Comparison of ENCODE assay signal across 9 mouse cellular contexts in genomic region chr11:120317456-120317855, GRCm38 (mm10). TPM values are rescaled to one million over a fixed set of nuclear protein-coding genes. Genes with fewer than 3 reads are reported as not detected.
DNase-seq lines count a peak whose midpoint lies in the region; ATAC-seq and TF ChIP-seq lines count a peak whose summit lies in the region.
"Had no signal": no experiment of that assay in that cellular context is flagged by ENCODE, and none has a peak within 500 bp of the region (broad histone marks: within the 10 kb centered on the region; RNA-seq: fewer than 3 reads in every experiment).

No protein-coding gene starts in this region.

- DNase-seq in heart, adult 8-10 months (ENCODE audit: low spot score) = no peak
- DNase-seq in kidney, postnatal 0 days (ENCODE audit: low spot score) = no peak
- DNase-seq in midbrain, postnatal 0 days (ENCODE audit: low spot score) = no peak
- no peak for DNase-seq in layer of hippocampus, postnatal 14 days (ENCODE audit: low spot score in 2 of 2)
- no peak for DNase-seq in cerebellum, postnatal 25 days
- no peak for DNase-seq in retina, postnatal 1 day

- no peaks in the 10 kb centered on the region for H3K27me3 ChIP-seq in heart, embryonic 16.5 days (ENCODE audit: control insufficient read depth, insufficient read depth, low read length)
- no peaks in the 10 kb centered on the region for H3K27me3 ChIP-seq in forebrain, embryonic 12.5 days
- H3K27me3 ChIP-seq in kidney, postnatal 0 days (ENCODE audit: insufficient read depth, low read length) = no peaks in the 10 kb centered on the region
- no peaks in the 10 kb centered on the region; the same call in 1 of the 2 replicates for H3K27me3 ChIP-seq in midbrain, postnatal 0 days (ENCODE audit: insufficient read depth, low read length)

- no peak for TF ChIP-seq CTCF in kidney, postnatal 0 days (IDR thresholded peaks at IDR 0.05; ENCODE audit: low read depth)
- no peak for TF ChIP-seq CTCF in midbrain, postnatal 0 days (IDR thresholded peaks at IDR 0.05)

- H3K9ac ChIP-seq in heart, embryonic 16.5 days (ENCODE audit: low read length) = no peak overlapping the region
- 0 out of 2 replicates have a peak overlapping the region, but pooled peaks have one; percentile 71 for H3K9ac ChIP-seq in forebrain, embryonic 12.5 days
- H3K9ac ChIP-seq in kidney, postnatal 0 days (ENCODE audit: low read depth, low read length) = no peak overlapping the region
- no peak overlapping the region for H3K9ac ChIP-seq in midbrain, postnatal 0 days (replicated peaks; ENCODE audit: low read length, poor library complexity, severe bottlenecking)

- ATAC-seq in heart, embryonic 16.5 days (replicated peaks; ENCODE audit: extremely low read depth, insufficient read depth, low FRiP score) = no peak
- no peak for ATAC-seq in forebrain, embryonic 12.5 days (ENCODE audit: low FRiP score)
- ATAC-seq in kidney, postnatal 0 days (replicated peaks; ENCODE audit: low FRiP score, low read depth) = no peak
- no peak for ATAC-seq in midbrain, postnatal 0 days (ENCODE audit: low FRiP score)

- H3K4me3 ChIP-seq in heart, embryonic 16.5 days (ENCODE audit: low read length) = no peak overlapping the region
- H3K4me3 ChIP-seq in forebrain, embryonic 12.5 days (replicated peaks) = no peak overlapping the region
- H3K4me3 ChIP-seq in kidney, postnatal 0 days (replicated peaks; ENCODE audit: low read depth, low read length) = no peak overlapping the region
- no peak overlapping the region for H3K4me3 ChIP-seq in midbrain, postnatal 0 days (ENCODE audit: low read depth, low read length)

- H3K27ac ChIP-seq in heart, embryonic 16.5 days (ENCODE audit: low read length) = peak overlapping the region; percentile 99
- 0 out of 2 replicates have a peak overlapping the region, but pooled peaks have one; percentile 98 for H3K27ac ChIP-seq in forebrain, embryonic 12.5 days
- H3K27ac ChIP-seq in kidney, postnatal 0 days = peak overlapping the region; percentile 97
- H3K27ac ChIP-seq in midbrain, postnatal 0 days (ENCODE audit: low read depth, low read length) = peak overlapping the region; percentile 95; the same call in 1 of the 2 replicates

- no peaks in the 10 kb centered on the region for H3K36me3 ChIP-seq in heart, embryonic 16.5 days (ENCODE audit: control insufficient read depth, insufficient read depth)
- H3K36me3 ChIP-seq in forebrain, embryonic 12.5 days (replicated peaks) = no peaks in the 10 kb centered on the region
- no peaks in the 10 kb centered on the region for H3K36me3 ChIP-seq in kidney, postnatal 0 days (ENCODE audit: insufficient read depth, low read length)
- no peaks in the 10 kb centered on the region for H3K36me3 ChIP-seq in midbrain, postnatal 0 days (ENCODE audit: insufficient read depth, low read length)

- 76% methylated on average over 7 of the region's 7 CpGs for WGBS in heart, embryonic 16.5 days
- 78% methylated on average over 7 of the region's 7 CpGs for WGBS in forebrain, embryonic 12.5 days
- 50% methylated on average over 7 of the region's 7 CpGs for WGBS in kidney, postnatal 0 days
- 69% methylated on average over 7 of the region's 7 CpGs for WGBS in midbrain, postnatal 0 days

- no peaks in the 10 kb centered on the region for H3K9me3 ChIP-seq in heart, embryonic 16.5 days (replicated peaks; ENCODE audit: control insufficient read depth, low read length)
- no peaks in the 10 kb centered on the region for H3K9me3 ChIP-seq in forebrain, embryonic 12.5 days
- H3K9me3 ChIP-seq in kidney, postnatal 0 days (replicated peaks; ENCODE audit: low read length) = no peaks in the 10 kb centered on the region
- no peaks in the 10 kb centered on the region for H3K9me3 ChIP-seq in midbrain, postnatal 0 days (ENCODE audit: low read length)

- peaks cover 22% of the 10 kb centered on the region for H3K4me1 ChIP-seq in heart, embryonic 16.5 days (ENCODE audit: control insufficient read depth, insufficient read depth, low read length)
- H3K4me1 ChIP-seq in forebrain, embryonic 12.5 days = peaks cover 32% of the 10 kb centered on the region
- peaks cover 8% of the 10 kb centered on the region; the same call in 1 of the 2 replicates for H3K4me1 ChIP-seq in kidney, postnatal 0 days (replicated peaks; ENCODE audit: insufficient read depth, low read length)
- H3K4me1 ChIP-seq in midbrain, postnatal 0 days (ENCODE audit: insufficient read depth, low read length) = peaks cover 11% of the 10 kb centered on the region; the same call in 1 of the 2 replicates

- H3K4me2 ChIP-seq in heart, embryonic 16.5 days (ENCODE audit: low read depth, low read length) = peak overlapping the region; percentile 68; the same call in 1 of the 2 replicates
- peak overlapping the region; percentile 73 for H3K4me2 ChIP-seq in forebrain, embryonic 12.5 days
- peak overlapping the region; percentile 87 for H3K4me2 ChIP-seq in kidney, postnatal 0 days (ENCODE audit: low read length)
- H3K4me2 ChIP-seq in midbrain, postnatal 0 days (ENCODE audit: low read depth, low read length, poor library complexity, severe bottlenecking) = peak overlapping the region; percentile 80; the same call in 1 of the 2 replicates

RNA-seq across cellular contexts. Expression of gene Actg1, which starts 30.9 kb away (rescaled TPM):
- 1,134 and 1,179 TPM in 2 replicates for polyA plus RNA-seq in heart, embryonic 16.5 days (2015; fragmentation: Nextera tagmentation; extraction: Ambion mirVana)
- total RNA-seq in heart, adult 8-10 months (2022) = 100 to 1,000 TPM; 188 to 320 (median 251) TPM
- polyA plus RNA-seq in forebrain, embryonic 12.5 days (2016; fragmentation: Nextera tagmentation; extraction: Ambion mirVana) = 2,923 and 2,975 TPM in 2 replicates
- 2,251 and 2,404 TPM in 2 replicates for polyA plus RNA-seq in kidney, postnatal 0 days (2015; fragmentation: Nextera tagmentation; extraction: Ambion mirVana)
- total RNA-seq in midbrain, postnatal 0 days (2014; rRNA removed) = 2,534 and 2,842 TPM in 2 replicates
- 3,992 and 4,056 TPM in 2 replicates for polyA plus RNA-seq in midbrain, postnatal 0 days (2015; fragmentation: Nextera tagmentation; extraction: Ambion mirVana)
- 1,000 to 10,000 TPM; 1,835 to 1,925 TPM for total RNA-seq in layer of hippocampus, postnatal 14 days (2021)

RNA-seq across cellular contexts. Expression of gene Fscn2, which starts 43.9 kb away (rescaled TPM):
- polyA plus RNA-seq in heart, embryonic 16.5 days (2015; fragmentation: Nextera tagmentation; extraction: Ambion mirVana) = 0.71 and 0.91 TPM in 2 replicates
- not detected for total RNA-seq in heart, adult 8-10 months (2022)
- polyA plus RNA-seq in forebrain, embryonic 12.5 days (2016; fragmentation: Nextera tagmentation; extraction: Ambion mirVana) = 0.82 and 0.91 TPM in 2 replicates
- polyA plus RNA-seq in kidney, postnatal 0 days (2015; fragmentation: Nextera tagmentation; extraction: Ambion mirVana) = 1.3 and 1.5 TPM in 2 replicates
- total RNA-seq in midbrain, postnatal 0 days (2014; rRNA removed) = 0.71 TPM in 1 of 2 replicates, not detected in the other
- 0.71 and 1.5 TPM in 2 replicates for polyA plus RNA-seq in midbrain, postnatal 0 days (2015; fragmentation: Nextera tagmentation; extraction: Ambion mirVana)
- total RNA-seq in layer of hippocampus, postnatal 14 days (2021) = under 1 TPM; 0.48 to 0.67 TPM
- total RNA-seq: CH12.LX had no signal
